Mouse (Mus musculus) cerebellum, adult 18-20 months (tissue): ENCODE measurements at regions not wholly inside any gene's neighbourhood (a gene's known extent, or its start where the extent isn't known, plus 50 kb on each side); places are given as distances from the start of the nearest gene placed in this dataset.

Experiments
- DNase-seq, 2 experiments: peaks; one replicate each; pipeline ENCODE4 v3.0.0; 2021

DNA sequence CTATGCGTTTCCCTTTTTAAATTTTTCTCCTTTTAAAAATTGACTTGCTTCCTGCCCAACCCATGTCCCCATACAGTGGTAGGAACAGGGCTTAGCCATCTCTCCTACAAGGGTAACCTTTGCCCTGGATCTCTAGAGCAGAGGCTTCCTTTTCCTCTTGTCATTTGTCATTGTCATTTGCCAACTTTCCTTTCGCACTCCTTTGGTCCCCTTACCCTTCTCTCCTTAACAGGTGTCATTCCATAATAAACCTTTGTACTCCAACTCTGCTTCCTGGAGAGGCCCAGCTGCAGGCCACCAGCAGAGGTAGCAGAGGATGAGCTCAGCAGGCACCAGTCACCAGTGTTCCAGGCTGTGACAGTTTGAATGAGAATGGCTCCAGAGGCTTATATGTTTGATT is 347.4 kb upstream of the Id2 start:
- no peak for DNase-seq

DNA sequence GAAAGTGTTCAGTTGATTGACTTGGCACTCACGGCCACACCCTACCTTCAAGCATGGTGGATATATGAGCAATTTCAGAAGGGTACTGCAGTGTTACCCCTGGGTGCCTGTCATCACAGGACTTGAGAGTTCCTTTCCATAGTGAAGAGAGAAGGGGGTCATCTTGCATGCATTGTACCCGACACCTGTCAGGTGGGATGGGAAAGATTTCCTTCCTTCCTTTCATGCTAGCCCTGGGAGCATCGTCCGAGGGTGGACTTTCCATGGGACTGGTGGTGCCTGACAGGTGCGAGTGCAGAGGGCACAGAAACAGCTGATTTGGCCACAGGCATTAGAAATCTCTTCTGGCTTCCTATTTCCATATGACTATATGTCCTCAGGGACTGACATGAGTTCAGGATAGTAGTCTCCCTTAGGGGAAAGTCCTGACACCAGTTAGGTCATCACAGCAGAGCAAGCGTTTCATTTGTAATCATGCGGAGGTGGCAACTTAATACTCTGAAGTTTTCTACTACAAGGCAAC is 342.1 kb upstream of the Id2 start:
- DNase-seq: no peak

DNA sequence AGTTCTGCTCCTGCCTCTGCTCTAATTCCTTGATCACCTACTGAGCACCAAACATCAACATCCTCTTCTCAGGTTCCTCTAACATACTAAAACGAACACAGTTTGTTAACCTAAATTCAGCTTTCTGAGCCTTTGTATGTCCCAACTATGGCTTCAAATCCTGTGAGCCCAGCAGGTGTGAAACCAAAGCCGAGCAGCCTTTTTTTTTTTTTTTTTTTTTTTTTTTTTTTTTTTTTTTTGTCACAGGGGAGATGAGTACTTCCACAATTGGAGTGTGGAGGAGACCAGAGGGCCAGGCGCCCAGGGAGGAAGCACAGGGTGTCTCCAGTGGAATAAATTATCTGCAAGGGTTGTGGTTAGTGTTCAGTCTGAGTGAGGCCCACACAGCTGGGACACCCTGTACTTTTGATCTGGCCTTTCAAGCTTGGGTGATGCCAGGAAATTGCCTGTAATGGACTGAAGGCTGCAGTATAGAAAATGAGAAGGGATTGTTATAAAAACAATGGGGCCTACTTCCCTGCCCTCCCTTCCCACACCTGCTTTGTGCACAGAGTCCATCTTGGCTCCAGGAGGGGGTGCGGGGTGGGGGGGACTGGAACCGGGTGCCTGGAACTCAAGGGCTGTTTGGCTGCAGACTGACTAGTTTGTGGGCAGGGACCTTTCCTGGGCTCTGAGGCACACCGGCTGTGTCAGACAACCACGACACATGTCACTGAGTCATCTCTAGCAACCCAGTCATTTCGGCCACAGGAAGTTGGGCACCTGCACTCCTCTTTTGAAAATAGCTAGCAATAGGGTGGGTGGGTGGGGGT is 341.5 kb upstream of the Id2 start:
- DNase-seq: no peak

DNA sequence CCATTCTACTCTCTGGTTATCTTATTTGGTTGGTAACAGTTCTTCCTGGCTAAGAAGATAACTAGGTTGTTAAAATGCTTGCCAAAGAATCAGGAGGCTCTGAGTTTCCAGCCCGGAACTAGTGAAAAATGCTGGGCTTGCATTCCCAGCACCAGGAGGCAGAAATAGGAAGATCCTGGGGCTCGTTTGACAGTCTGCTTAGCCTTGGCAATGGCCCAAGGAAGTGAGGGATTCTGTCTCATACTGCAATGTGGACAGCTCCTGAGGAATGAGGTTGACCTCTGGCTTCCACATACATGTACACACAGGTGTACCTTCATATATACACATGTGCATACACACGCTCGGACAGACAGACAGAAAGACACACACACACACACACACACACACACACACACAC is 340.6 kb upstream of the Id2 start:
- peak; percentile 6 to 15 for DNase-seq

DNA sequence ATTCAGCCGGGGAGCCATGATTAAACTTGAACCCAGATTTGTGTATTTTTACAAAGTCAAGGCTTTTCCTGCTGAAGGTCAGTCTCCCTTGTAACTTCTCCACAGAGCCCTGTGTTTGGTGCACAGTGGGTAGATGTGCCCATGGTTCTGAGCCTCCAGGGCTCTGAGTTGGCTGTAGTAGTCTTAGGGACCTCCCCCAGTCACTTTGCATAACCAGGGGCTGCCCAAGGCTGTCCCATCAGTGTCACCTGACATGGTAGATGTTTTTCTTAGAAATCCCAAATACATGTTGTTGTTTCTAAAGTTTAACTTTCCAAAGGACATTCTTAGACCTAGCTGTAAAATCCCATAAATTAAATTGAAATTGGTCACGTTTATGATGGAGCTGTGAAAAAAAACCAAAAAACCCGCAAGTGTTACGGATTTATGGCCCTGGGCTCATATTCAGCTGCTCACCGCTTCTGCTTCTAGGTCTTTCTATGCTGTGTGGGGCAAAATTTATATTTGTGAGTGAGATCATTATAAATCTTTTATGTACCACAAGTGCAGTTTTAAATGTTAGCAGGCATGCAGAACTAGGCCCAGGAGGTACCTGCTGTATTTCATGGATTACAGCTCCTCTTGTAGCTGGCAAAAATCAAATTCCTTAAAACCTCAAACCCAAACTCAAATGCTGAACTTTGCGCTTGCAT is 339.4 kb upstream of the Id2 start:
- no peak for DNase-seq

DNA sequence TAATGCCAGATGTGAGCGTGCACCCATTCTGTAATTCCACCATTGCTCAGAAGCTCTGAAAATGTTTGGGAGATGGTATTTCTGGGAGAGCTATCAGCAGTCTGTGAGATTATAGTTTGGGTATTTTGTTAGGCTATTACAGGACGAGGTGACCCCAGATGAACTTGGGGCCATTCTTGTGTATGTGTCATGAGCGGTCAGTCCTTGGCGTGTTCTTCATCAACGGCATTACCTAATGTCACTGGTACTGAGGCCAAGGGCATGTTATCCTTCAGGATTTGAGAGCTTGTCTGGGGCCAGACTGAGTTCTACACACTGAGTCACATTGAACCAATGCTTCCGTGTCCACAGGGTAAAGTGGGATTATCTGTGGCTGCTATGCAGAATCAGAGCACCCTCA is 335.9 kb upstream of the Id2 start:
- DNase-seq: no peak

DNA sequence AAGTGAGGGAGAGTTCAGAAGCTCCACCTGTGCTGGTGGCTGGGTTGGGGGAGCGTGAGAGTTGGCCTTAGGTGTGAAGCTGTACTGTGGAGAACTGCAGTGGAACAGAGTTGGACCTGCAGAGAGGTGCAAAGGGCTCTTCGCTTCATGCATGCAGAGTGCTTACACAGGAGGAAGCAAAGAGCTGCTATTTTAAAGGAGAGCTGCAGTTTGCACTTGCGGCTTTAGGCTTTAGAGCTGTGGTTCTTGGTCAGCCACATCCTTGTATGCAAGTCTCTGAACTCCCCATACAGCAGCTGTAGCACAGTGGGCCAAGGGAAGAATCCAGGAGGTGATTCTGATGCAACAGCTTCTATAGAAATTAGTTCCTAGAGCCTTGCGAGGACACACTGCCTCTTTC is 334.0 kb upstream of the Id2 start:
- DNase-seq: no peak

DNA sequence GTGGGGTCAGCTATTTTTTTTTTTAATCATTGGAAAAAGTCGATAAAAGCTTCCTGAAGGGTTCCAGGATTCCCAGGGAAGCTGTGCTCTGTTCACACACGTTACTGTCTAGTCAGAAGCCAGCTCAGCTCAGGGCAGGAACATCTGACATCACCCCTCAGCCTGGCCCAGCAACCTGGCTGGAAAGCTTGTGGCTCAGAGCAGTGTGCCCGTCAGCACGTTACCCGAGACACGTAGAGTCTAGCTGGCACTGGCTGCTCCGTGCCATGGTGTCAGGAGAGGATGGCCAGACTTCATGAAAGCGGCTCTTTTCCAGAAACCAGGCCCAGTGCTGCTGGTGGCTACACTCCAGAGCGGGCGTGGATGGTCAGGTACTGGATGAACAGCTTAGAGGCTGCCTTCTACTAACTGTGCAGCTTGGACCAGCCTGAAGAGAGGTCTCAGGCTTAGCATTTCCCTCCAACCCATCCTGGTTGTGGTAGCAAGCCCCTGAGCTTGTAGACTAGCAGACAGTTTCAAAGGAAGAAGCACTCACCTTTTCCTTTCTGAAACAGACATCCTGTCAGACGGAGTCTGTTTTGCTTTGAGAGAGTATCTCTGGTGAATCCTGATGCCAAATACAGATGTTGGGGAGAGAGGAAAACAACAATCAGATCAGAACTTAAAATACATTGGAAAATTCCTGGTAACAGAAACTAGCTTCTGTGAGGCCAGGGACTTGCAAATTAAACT is 331.1 kb upstream of the Id2 start:
- no peak for DNase-seq

DNA sequence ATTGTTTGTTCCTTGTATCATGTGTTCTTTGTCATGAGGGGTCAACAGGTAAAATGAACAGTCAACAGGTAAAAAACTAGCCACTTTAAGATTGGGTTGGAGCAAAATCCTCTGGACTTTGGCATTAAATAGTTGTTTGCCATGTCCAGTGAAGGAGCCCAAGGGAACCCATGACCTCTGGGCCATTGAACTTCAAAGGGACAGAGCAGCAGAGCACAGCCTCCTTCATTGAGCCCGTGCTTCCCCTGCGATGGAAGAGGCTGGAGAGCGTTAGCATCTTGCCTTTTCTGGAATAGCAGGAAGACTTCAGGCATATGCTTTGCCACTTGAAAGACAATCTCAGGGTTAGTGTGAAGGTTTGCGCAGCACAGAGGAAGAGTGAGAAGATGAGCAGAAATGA is 320.4 kb upstream of the Id2 start:
- no peak for DNase-seq

DNA sequence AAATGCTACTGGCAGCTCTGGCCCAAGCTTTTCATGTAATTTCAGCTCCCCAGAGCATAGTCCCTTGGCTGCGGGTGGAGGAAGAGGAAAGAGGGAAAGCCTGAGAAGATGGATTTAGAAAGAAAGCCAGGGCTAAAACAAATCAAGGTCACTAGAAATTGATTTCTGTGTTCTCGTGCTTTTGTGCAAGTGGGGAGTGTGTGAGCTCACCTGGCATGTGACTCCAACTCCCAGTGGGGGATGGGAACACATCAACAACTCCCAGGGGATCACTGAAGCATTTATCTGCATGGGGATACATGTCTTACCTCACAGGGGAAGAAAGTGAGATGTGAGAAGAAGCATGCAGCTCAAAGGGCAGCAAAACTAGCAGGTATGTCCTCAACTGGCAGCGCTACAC is 319.6 kb upstream of the Id2 start:
- no peak for DNase-seq

DNA sequence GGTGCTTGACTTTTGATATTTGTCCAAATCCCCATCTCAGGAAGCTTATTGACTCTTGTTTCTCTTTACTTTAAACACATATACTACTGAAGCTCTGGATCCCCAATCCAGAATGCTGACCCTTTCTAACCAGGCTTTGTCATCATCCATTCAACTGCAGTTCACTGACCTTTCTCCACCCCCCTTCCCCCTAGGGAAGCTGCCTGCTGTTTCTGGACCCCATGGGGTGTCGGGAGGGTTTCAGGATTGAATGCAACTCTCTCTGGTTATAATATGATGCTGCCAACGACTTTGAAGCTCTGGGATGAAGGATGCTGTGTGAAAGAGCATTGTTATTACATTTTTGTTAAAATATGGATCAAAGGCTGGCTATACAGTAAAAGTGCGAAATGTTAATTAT is 318.7 kb upstream of the Id2 start:
- no peak for DNase-seq

DNA sequence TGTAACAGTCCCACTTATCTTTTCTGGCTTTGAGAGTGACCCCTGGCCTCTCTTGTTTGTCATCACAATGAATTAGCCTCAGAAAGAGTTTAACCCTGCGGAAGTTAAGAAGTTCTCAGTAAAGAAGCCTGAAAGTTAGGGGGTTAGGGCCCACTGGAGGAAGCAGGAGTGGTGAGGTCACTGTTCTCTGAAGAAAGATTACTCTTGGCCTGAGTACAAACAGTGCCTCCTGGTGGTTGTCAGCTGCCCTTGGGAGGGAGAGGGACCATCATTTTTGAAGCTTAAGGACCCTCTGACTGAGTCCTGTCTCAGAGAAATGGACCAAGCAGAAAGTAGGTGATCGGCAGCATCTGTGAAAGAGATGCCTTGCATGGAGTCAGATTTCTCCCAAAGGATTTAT is 318.3 kb upstream of the Id2 start:
- no peak for DNase-seq

DNA sequence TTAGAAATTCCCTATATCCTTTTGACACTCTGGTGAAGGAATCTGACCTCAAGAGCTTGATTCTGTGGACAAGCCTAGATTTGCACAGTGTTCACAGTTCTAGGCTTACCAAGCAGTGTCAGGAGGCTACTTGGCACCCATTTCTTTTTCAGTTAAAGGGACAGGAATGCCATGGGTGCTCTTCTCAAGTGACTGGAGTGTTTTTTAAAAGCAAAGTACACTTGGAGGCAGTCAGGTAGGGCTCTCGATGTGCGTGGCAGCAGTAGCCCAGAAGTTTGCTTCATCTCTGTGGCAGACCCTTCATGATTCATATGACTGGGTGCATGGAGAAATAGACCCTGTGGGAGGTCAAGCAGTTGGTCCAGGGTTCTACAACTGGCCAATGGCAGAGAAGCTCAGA is 310.4 kb upstream of the Id2 start:
- DNase-seq: no peak

DNA sequence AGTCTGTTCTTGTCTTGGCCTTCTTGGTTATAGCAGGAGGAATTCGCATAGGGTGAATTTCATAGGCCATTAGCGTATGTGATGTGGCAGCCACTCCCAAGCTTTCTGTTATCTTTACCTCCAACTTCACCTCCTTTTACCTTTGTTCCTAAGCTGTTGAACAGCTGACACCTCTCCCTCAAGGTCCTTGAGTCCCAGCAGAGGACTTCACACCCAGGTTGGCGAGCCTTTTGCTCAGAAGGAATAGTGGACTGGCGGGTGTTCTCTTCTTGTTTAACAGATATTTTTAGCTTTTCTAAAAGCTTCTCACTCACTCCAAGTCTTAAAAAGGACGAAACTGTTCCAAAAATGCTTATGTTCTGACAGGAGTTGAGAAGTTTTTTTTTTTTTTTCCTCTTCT is 303.4 kb upstream of the Id2 start:
- DNase-seq: no peak

DNA sequence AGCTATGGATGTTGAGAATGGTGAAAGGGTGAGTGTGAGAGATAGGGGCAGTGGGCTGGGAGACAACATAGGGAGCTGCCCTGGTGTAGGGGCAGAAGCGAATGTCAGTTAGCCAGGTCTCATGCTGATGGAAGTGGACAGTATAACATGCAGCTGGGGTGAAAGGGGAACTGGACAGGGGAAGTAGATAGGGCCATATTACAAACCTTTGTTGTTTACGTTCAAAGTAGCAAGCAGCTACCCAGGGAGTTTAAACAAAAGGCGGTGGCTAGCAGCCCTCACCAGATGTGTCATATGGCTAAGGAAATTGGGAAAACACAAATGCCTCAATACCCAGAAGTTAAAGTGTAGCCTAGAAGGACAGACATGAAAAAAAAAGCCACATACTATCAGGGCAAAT is 301.8 kb upstream of the Id2 start:
- DNase-seq: no peak

DNA sequence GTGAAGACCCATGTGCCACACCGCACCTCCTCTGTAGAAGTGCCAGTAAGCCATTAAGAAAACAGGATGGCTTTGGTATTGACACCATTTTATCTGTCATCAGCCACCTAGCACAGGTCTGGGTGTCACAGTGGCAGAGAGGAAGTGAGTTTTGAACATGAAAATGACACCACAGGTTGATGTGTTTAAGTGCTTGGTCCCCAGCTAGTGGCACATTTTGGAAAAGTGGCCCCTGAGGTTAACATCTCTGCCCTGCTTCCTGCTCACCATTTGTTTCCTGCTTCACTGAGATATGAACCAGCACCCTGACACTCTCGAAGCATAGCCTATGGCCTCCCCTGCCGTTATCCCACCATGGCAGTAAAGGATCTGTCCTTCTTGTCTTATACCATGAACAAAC is 297.4 kb upstream of the Id2 start:
- no peak for DNase-seq

DNA sequence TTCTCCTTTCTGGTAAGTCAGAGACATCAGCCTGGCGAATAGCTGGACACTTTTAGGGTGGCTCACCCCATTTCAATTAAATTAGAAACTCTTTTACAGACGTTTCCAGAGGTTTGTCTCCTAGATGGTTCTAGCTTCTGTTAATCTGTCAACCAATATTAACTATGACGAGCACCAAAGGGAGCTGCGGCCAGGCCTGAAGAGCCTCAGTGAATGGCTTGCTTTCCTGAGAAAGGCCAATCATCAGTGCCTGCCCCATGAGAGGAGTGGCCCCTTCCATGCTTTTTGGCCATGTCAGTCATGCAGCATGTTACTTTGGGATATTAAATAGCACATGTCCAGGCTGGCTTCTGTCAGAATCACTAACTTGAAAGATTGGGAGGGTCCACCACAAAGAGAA is 296.6 kb upstream of the Id2 start:
- DNase-seq: no peak

DNA sequence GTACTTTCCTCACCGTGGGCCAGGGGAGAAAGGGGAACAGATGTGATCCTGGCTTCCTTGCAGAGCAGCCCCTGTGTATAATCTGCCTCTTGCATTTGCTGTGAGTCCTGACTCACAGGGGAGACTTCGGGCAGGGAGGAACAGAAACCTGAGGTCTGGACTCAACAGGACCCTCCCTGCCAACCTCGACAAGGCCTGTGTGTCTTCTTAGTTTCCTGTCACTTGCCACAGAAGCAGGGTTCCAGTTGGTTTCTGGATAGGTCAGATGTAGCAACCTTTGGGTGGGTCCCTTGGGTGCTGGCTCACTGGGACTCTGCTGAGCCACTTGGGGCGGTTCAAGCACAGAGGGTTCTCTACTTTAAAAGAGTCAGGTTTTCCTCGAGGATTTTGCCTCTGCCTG is 292.3 kb upstream of the Id2 start:
- no peak for DNase-seq

DNA sequence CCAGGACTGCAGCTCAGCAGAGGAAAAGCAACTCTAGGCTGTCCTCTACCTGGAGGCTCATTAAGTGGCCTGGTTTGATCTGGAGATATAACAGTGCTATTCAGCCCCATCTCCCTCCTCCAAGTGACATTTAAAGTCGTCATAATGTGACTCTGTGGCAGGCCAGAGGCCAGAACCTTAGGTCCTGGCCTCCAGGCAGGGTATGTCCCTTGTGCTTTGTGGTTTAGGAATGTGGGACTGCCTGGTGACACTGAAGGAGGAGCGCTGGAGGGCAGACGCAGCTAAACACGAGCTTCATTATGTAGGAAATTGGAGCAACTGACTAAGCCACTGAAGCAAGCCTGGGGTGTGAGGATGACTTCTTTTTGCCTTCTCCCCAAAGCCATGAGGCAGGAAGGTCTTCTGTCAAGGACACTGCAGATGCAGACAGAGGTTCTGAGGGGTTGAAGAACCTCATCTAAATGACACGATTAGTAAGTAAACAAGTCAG is 290.9 kb upstream of the Id2 start:
- DNase-seq: no peak

DNA sequence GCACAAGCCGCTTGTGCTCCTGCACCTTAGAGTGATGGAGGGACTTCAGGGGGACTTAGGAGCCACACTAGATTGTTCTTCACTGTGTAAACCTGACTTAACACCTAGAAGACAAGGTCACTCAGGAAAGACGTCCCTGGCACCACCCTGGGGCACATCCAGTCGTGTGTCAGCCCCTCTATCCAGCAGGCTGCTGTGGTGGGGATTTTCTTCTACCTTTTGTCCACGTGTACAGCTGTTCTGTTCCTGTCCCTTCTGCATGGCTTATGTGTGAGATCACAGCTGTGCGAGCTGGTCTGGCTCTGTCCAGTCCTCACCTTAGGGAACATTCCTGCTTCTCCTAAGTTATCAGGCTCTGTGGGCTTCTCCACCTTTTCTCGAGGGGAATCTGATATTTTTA is 286.0 kb upstream of the Id2 start:
- DNase-seq: no peak

DNA sequence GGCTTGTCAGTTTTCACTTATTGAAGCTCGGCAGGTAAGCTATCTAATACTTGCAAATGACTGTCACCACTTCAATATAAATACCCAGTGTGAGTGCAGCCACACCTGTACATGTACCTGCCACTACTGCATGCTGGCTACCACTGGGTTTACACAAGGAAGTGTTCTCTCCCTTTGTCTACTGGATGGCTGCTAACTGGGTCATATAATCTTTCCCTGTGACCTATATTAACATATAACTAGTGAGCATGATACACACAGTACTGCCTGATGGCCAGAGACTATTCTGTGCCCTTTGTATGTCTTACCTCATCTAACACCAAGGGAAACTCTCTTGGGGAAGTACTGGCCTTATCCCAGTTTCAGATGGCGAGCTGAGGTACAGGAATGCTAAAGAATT is 285.5 kb upstream of the Id2 start:
- DNase-seq: no peak

DNA sequence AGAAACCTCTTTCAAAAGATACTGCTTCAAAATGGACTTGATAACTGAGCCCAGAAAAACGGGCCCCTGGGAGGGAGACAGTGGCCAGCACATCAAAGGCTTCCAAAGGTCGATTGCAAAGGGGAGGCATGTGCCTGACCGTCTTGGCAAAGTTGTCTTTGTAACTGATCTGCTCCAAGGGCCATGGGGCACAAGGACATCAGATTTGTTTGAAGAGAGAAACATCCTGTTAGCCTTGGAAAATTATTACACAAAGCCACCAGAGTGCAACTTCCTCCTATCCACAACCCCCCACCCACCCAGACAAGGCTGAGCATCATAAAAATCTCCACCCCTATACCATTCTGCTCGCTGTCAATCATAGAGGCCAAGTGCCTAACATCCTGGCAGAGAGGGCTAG is 284.7 kb upstream of the Id2 start:
- DNase-seq: no peak

DNA sequence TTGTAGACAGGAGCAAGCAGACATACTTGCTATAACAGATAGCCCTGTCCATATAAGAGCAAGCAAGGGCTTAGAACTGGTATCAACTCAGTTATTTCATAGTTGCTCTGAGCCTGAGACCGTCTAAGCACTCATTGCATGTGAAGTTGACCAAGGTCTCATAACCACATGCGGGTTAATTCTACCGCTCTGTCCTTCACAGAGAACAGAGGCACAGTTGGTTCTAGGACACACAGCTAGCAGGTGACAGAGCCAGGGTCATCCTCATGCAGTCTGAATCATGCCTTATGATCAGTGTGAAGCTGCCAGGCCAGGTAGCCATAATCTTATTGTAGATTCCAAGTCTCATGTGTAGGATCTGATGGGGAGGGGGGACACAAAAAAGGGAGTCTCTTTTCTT is 283.1 kb upstream of the Id2 start:
- DNase-seq: no peak

DNA sequence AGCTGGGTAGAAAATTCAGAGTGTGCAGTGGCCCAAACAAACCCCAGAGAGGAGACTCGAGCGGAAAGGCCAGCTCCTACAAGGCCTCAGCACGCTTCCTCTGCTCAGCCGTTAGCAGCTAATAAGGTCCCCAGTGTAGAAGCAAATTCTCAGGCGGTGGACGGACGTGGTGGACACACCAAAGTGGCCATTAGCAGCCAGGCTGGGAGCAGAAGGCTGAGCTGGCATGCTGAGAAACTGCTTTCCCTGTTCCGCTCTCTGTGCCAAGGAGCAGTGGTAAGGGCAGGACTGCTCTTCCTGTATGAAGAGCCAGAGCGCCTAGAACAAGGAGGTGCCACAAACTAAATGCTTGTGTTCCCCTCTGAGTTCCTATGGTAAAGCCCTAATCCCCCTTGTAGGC is 282.1 kb upstream of the Id2 start:
- DNase-seq: peak; percentile 22 to 36
